Mouse (Mus musculus) liver, embryonic 14.5 days (tissue): Measurements from ENCODE around the gene Espl1.

Experiments used
- CTCF ChIP-seq: IDR thresholded peaks from 2 replicates; pipeline ENCODE4 v1.5.1; 2016; ENCODE audit warnings: antibody characterized with exemption, low read depth, control low read depth
- EP300 ChIP-seq: IDR thresholded peaks from 2 replicates; pipeline ENCODE4 v1.6.1; 2016; ENCODE audit warnings: antibody characterized with exemption, low read depth

- TF ChIP-seq CTCF (no peak), EP300 (no peak)
Measured at GRCm38 (mm10) chr15:102280623-102281022, 15.4 kb upstream of the Espl1 start.
